Mouse (Mus musculus): Measurements from ENCODE around the gene Kif5c. TPM values are rescaled to one million over a fixed set of nuclear protein-coding genes. Genes with fewer than 3 reads are reported as not detected.

Kif5c gene
- total and polyA plus RNA-seq, 2 experiments from 2014 or later, result 151 to 262 TPM

GRCm38 (mm10) chr2:49672501-49672874 lies 53.4 kb downstream of the Kif5c start:
- ATAC-seq, result peak; percentile 84
- Histone ChIP-seq H3K4me3 (ENCODE audit: low read length) (no peak overlapping the region), H3K4me2 (ENCODE audit: low read depth, low read length) (no peak overlapping the region), H3K27ac (peak overlapping the region; percentile 65), H3K36me3 (ENCODE audit: insufficient read depth, low read length) (no peaks in the 10 kb centered on the region), H3K9me3 (ENCODE audit: low read length) (no peaks in the 10 kb centered on the region), H3K27me3 (ENCODE audit: insufficient read depth, low read length) (no peaks in the 10 kb centered on the region), H3K9ac (replicated peaks; ENCODE audit: low read length) (no peak overlapping the region), H3K4me1 (ENCODE audit: insufficient read depth, low read length) (peaks cover 16% of the 10 kb centered on the region)
- DNase-seq (ENCODE audit: low spot score), result peak; percentile 71
- TF ChIP-seq CTCF (IDR thresholded peaks at IDR 0.05; ENCODE audit: low read depth), result no peak
- WGBS, result 24% methylated on average over 7 of the region's 7 CpGs

DNA sequence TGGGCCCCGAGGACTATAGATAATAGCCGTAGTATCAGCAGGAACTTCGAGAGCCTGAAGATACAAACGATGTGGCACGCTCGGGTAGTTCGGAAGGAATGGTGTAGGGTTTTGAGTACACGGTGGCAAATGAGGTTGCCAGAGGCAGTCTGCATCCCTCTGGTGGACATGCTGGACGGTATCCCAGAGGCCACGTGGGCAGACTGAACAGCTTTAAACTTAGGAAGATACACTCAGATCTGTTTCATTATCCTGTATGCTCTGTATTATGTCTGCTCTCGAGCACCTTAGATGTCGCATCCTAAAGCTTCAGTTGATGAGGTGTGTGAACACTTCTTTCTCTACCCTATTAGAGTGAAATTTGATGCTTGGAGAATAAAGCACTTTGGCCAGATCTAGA lies 56.9 kb downstream of the Kif5c start:
- peak; percentile 33; the same call in 1 of the 2 replicates for TF ChIP-seq CTCF (IDR thresholded peaks at IDR 0.05; ENCODE audit: low read depth)
- Histone ChIP-seq H3K9ac (replicated peaks; ENCODE audit: low read length) (no peak overlapping the region), H3K4me1 (ENCODE audit: insufficient read depth, low read length) (peaks cover 24% of the 10 kb centered on the region), H3K27ac (no peak overlapping the region), H3K4me3 (ENCODE audit: low read length) (no peak overlapping the region), H3K4me2 (ENCODE audit: low read depth, low read length) (no peak overlapping the region), H3K9me3 (ENCODE audit: low read length) (no peaks in the 10 kb centered on the region), H3K27me3 (ENCODE audit: insufficient read depth, low read length) (no peaks in the 10 kb centered on the region), H3K36me3 (ENCODE audit: insufficient read depth, low read length) (no peaks in the 10 kb centered on the region)
- ATAC-seq (no peak), DNase-seq (ENCODE audit: low spot score) (no peak)
- WGBS, result 66% methylated on average over 12 of the region's 12 CpGs

- TF ChIP-seq CTCF (IDR thresholded peaks at IDR 0.05; ENCODE audit: low read depth), result no peak
- Histone ChIP-seq H3K9ac (replicated peaks; ENCODE audit: low read length) (no peak overlapping the region), H3K27me3 (ENCODE audit: insufficient read depth, low read length) (no peaks in the 10 kb centered on the region), H3K27ac (no peak overlapping the region), H3K36me3 (ENCODE audit: insufficient read depth, low read length) (no peaks in the 10 kb centered on the region), H3K4me1 (ENCODE audit: insufficient read depth, low read length) (peaks cover 13% of the 10 kb centered on the region; the same call in 1 of the 2 replicates), H3K4me3 (ENCODE audit: low read length) (no peak overlapping the region), H3K9me3 (ENCODE audit: low read length) (no peaks in the 10 kb centered on the region), H3K4me2 (ENCODE audit: low read depth, low read length) (no peak overlapping the region)
- 64% methylated on average over 7 of the region's 7 CpGs for WGBS
- DNase-seq (ENCODE audit: low spot score), result no peak
- ATAC-seq, result no peak
These were observed 59.3 kb downstream of the Kif5c start for GRCm38 (mm10) chr2:49678386-49678785.

GRCm38 (mm10) chr2:49679135-49679964 lies 60.3 kb downstream of the Kif5c start:
- H3K4me2 ChIP-seq (ENCODE audit: low read depth, low read length), result no peak overlapping the region
- H3K9me3 ChIP-seq (ENCODE audit: low read length), result no peaks in the 10 kb centered on the region
- WGBS, result 41% methylated on average over 16 of the region's 16 CpGs
- H3K27me3 ChIP-seq (ENCODE audit: insufficient read depth, low read length), result no peaks in the 10 kb centered on the region
- H3K4me1 ChIP-seq (ENCODE audit: insufficient read depth, low read length), result peaks cover 16% of the 10 kb centered on the region; the same call in 1 of the 2 replicates
- H3K36me3 ChIP-seq (ENCODE audit: insufficient read depth, low read length), result no peaks in the 10 kb centered on the region
- DNase-seq (ENCODE audit: low spot score) (no peak), ATAC-seq (peak; percentile 10; the same call in 1 of the 2 replicates)
- TF ChIP-seq CTCF (IDR thresholded peaks at IDR 0.05; ENCODE audit: low read depth), result no peak
- no peak overlapping the region for H3K27ac ChIP-seq
- H3K9ac ChIP-seq (replicated peaks; ENCODE audit: low read length), result no peak overlapping the region
- H3K4me3 ChIP-seq (ENCODE audit: low read length), result no peak overlapping the region

DNA sequence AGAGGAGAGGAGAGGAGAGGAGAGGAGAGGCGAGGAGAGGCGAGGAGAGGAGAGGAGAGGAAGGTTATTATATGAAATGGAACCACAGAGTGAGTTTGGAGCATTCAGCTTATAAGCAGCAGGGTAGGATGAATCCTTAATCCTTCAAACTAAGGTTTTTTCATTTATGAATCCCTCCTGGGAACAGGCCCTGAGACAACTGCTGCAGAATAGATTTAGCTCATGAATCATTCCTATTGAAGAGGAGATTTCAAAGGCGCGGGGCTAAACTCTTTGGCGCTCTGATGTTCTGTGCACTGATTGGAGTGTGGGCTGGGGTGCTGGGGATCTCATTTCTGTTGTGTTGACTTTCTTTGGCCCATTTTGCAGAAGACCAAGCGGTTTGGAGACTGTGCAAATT lies 63.7 kb downstream of the Kif5c start:
- Histone ChIP-seq H3K4me1 (ENCODE audit: insufficient read depth, low read length) (peaks cover 13% of the 10 kb centered on the region; the same call in 1 of the 2 replicates), H3K27me3 (ENCODE audit: insufficient read depth, low read length) (no peaks in the 10 kb centered on the region), H3K27ac (no peak overlapping the region), H3K4me3 (ENCODE audit: low read length) (no peak overlapping the region), H3K9me3 (ENCODE audit: low read length) (no peaks in the 10 kb centered on the region), H3K4me2 (ENCODE audit: low read depth, low read length) (no peak overlapping the region), H3K9ac (replicated peaks; ENCODE audit: low read length) (no peak overlapping the region), H3K36me3 (ENCODE audit: insufficient read depth, low read length) (no peaks in the 10 kb centered on the region)
- TF ChIP-seq CTCF (IDR thresholded peaks at IDR 0.05; ENCODE audit: low read depth), result no peak
- ATAC-seq (no peak), DNase-seq (ENCODE audit: low spot score) (no peak)
- 70% methylated on average over 6 of the region's 6 CpGs for WGBS

GRCm38 (mm10) chr2:49684808-49685207 lies 65.7 kb downstream of the Kif5c start:
- DNase-seq (ENCODE audit: low spot score) (no peak), ATAC-seq (no peak)
- 62% methylated on average over 2 of the region's 2 CpGs for WGBS
- H3K36me3 ChIP-seq (ENCODE audit: insufficient read depth, low read length), result no peaks in the 10 kb centered on the region
- H3K27me3 ChIP-seq (ENCODE audit: insufficient read depth, low read length), result no peaks in the 10 kb centered on the region
- no peak overlapping the region for H3K4me3 ChIP-seq (ENCODE audit: low read length)
- H3K9me3 ChIP-seq (ENCODE audit: low read length), result no peaks in the 10 kb centered on the region
- no peak for TF ChIP-seq CTCF (IDR thresholded peaks at IDR 0.05; ENCODE audit: low read depth)
- no peak overlapping the region for H3K4me2 ChIP-seq (ENCODE audit: low read depth, low read length)
- no peak overlapping the region for H3K27ac ChIP-seq
- no peak overlapping the region for H3K9ac ChIP-seq (replicated peaks; ENCODE audit: low read length)
- H3K4me1 ChIP-seq (ENCODE audit: insufficient read depth, low read length), result 0 out of 2 replicates have a peak, but pooled peaks cover 5% of the 10 kb centered on the region

DNA sequence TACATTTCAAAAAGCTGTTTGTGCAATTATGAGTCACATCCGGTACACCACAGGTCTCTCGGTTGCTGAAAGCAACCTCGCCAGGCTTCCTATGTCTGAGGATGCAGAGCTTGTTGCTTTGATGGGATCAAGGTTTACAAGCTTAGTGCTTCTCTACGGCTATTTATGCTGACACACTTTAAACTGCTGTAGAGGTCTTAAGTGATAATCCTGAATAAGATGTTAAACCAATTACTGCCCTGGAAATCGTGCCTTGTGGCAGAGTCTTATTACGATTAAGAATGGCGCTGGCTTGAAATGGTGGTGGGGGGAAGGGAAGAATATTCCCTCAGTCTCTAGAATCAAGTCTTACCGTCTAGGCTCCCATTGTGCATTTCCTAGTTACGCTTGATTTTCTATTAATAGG lies 71.3 kb downstream of the Kif5c start:
- Histone ChIP-seq H3K36me3 (ENCODE audit: insufficient read depth, low read length) (no peaks in the 10 kb centered on the region), H3K27me3 (ENCODE audit: insufficient read depth, low read length) (no peaks in the 10 kb centered on the region), H3K9me3 (ENCODE audit: low read length) (no peaks in the 10 kb centered on the region), H3K27ac (no peak overlapping the region), H3K9ac (replicated peaks; ENCODE audit: low read length) (no peak overlapping the region), H3K4me2 (ENCODE audit: low read depth, low read length) (no peak overlapping the region), H3K4me3 (ENCODE audit: low read length) (no peak overlapping the region), H3K4me1 (ENCODE audit: insufficient read depth, low read length) (no peaks in the 10 kb centered on the region)
- WGBS, result 52% methylated on average over 9 of the region's 9 CpGs
- no peak for DNase-seq (ENCODE audit: low spot score)
- TF ChIP-seq CTCF (IDR thresholded peaks at IDR 0.05; ENCODE audit: low read depth), result no peak
- no peak for ATAC-seq

Measured in hindbrain, postnatal 0 days (tissue).